Mouse (Mus musculus) mature B cell (primary cell): ENCODE measurements around the gene Epn1.

Experiments
- in situ Hi-C: fragments of 300-500 bp; cut with MboI; formaldehyde crosslinking; loops from 2 replicates; pipeline ENCODE4 v1.14.3; 2019

The Epn1 gene

DNA sequence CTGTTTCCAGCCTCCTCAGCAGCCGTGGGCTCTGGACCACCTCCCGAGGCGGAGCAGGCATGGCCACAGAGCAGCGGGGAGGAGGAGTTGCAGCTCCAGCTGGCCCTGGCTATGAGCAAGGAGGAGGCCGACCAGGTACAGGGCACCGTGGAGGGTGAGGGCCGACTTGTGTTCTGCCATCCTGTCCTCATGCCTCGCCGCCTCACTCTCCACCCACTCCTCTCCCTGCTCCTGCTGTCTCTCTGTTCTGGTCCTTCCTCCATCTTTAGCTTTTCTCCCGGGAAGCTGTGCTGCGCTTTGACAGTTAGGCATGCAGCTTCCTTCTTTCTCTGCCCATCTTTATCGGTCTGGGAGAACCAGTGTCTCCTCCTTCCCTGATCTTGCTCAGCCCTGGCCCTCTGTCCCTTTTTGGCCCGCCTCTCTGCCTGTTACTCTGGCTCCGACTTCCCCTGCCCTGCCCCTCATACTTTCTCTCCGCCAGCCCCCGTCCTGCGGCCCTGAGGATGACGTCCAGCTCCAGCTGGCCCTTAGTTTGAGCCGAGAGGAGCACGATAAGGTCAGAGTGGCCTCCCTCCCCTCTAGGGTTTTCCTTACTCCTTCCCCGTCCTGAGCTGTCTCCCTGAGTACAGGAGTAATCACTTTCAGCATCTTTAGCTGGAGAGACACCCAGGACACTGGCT lies 12.9 kb downstream of the Epn1 start:
- in situ Hi-C loops, result no loop called here

DNA sequence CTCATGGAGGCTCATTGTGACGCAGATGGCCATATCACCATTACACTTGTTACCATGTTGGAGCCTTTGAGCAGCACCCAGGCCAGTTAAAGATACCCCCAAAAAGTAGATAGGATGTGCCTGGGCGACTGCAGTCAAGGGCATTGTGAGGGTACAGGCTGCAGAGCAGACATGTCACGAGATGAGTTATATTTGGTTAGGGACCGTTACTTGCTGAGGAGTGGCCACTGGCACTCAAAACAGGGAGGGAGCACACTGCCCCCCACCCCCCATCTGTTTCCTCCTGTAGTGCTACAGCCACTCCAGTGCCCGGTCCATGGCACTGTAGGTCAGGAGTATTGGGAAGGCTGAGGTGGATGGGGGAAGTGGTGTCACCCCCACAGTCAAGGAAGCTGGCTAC lies 18.7 kb downstream of the Epn1 start:
- in situ Hi-C loops, result no loop called here

DNA sequence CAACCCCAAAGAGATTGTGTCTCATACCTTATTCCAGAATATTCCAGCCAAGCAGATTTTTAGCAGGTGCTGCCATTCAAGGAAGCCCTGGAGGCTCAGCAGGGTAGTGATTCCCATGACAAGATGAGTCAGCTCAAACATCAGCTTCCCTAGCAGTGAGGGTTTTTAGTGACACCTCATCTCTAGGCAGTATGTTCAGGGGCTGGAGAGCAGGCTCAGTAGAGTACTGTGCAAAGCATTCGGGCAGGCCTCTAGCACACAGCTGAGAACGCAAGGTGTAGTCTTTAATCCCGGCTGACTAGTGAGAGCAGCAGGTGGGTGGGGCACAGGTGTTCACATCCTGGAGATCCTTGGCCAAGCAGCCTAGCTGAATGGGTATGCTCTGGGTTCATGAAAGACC lies 19.8 kb downstream of the Epn1 start:
- in situ Hi-C loops, result no loop called here

DNA sequence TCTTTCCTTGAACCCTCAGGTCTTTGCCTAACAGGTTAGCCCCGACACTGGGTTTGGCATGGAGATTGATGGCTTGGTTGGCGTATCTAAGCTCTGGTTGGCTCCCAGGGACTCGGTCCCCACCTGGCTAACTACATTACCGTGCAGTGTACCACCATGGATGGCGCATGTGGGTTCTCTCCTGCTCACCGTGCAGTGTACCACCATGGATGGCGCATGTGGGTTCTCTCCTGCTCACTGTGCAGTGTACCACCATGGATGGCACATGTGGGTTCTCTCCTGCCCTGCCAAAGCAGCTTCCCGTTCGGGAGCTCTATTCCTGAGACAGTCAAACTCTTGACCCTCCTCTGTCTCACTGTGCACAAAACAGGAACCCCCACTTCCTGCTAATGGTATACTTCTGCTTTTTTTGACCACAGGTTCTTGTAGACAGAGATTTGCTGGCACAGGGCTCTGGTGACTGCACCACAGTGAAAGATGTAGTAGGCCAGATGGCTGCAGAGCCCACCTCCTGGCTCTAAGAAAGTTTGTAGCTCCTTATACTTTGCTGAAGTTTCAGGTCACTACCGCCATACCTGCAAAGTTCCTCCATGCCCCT lies 21.1 kb downstream of the Epn1 start:
- in situ Hi-C loops, result no loop called here

DNA sequence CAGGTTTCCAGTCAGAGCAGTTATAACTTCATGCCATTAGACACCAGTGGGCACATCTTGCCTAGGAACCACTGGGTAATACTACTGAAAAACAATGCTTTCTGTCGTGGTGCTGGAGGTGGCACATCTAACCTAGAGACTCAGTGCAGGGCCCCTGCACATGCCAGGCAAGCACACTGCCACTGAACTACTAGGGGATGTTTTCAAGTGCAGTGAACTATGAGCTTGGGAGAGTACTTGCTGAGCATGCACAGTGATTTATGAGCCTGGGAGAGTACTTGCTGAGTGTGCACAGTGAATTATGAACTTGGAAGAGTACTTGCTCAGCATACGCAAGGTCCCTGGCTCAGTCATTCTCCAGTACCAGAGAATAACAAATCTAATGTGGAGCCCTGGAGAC lies 22.5 kb downstream of the Epn1 start:
- in situ Hi-C loops, result no loop called here

DNA sequence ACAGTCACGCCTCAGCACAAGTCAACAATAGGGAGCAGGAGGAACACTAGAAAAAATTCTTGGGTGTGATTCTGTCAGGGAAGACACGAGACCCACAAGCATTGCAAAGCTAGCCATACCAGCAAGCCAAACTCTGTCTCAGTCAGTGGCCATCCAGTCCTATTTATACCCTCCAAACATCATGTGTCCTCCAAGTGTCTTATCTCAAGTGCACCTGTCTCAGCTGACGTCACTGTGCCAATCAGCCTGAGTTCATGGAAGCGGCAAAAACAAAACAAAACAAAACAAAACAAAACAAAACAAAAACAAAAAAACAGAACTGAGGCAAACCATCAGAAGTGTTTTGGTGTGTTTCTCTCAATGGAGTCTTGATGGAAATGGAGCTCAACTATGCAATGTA lies 28.2 kb downstream of the Epn1 start:
- in situ Hi-C loops, result no loop called here

DNA sequence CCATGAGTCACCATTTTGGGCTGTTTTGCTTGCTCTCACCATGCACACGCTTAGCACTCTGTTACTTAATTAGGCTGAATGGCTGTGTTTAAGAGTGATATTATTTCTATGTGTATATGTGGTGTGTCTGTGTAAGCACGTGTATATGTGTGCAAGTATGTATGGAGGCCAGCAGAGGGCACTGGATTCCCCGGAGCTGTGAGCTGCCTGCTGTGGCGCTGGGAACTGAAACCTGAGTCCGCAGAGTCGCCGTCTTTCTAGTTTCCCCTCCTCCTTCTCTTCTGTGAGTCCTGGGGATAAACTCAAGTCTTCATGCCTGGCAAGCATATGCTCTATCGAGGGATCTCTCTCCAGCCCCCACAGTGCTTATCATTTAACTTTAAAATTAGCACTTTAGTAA lies 29.3 kb downstream of the Epn1 start:
- in situ Hi-C loops, result no loop called here

DNA sequence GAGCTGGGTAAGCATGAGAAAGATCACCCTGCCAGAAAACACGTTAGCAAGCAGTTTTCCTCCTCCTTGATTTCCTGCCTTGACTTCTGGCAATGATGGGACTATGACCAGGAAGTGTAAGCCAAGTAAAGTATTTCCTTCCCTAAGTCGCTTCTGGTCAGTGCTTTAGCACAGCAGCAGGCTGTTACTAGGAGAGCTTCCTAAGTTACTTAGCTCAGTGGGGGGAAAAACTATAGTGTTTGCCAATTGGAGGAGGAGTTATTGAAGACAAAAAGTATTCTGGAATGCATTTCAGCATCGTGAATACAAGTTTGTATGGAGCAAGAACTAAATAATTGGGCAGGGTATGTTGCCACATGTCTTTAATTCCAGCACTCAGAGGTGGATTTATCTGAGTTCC lies 32.7 kb downstream of the Epn1 start:
- in situ Hi-C loops, result no loop called here

DNA sequence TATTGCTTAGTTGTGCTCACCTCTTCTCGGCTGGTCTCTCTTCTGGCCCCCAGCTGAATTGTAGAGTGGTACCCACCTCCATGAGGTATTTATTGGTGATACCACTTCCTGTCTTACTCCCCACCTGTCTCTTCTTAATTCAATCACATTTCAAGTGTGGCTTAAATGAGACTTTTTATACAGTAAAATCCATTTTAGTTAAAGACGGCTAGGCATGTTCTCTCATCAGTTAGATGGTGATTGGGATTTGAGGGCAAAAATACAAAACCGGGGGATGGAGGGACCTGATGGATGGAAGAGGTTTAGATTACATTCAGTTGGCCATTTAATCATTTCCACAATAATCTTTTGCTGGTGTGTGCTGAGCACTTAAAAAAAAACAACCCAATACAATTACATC lies 36.8 kb downstream of the Epn1 start, which contains the start of gene Rfpl4:
Rfpl4 (minus strand) TSS at position 101 of the 400 bp plus-strand sequence.
- in situ Hi-C loops, result no loop called here

DNA sequence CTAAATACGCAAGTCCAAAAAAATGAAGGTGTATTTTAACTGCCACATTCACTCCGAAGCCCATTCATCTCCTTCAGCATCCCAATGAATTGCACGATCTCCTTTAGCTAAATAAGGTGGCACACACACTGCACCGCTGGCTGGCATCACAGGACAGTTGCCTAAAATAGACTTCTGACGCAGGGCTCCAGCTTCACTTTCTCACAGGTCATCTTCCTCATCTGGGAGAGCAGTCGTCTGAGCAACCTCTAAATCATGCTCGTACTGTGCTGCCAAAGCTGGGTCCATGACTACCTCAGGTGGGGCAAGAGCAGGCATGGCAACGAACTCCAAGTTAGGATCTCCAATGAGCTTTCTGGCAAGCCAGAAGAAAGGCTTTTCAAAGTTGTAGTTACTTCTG lies 45.0 kb downstream of the Epn1 start:
- in situ Hi-C loops, result no loop called here

DNA sequence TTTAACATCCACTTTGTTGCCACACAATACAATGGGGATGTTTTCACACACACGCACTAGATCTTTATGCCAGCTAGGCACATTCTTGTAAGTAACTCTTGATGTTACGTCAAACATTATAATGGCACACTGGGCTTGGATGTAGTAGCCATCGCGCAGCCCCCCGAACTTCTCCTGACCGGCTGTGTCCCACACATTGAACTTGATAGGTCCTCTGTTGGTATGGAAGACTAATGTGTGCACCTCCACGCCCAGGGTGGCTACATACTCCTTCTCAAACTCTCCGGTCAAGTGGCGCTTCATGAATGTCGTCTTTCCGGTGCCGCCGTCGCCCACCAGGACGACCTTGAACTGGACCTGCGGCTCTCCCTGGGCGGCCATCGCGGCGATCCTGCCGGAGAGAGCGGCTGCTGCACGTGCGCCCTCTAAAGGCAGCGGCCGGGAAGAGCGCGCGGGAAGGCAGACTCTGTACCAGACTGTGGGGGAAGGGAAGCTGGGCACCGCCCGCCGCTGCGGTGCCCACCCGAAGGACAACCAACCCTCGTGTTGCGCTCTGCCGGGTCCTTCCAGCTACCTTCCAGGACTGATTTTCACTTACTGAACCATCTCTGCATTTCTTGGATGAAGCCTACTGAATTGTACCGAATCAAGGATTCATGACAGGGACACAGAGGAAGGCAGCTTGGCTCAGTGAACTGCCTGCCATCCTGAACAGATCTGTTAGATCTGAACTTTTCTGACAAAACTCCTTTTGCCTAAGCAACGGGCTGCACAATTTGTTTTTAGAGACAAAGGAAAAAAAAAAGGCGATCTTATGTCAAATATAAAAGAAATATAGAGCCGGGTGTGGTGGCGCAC lies 45.7 kb downstream of the Epn1 start, which contains the start of gene Rasl2-9:
Rasl2-9 (minus strand) TSS at position 402 of the 858 bp plus-strand sequence.
- in situ Hi-C loops, result no loop called here
